Mouse (Mus musculus) heart, adult 9 months (tissue): Measurements from ENCODE around the gene Det1.

Source experiments
- DNase-seq, 2 experiments: peaks; one replicate each; pipeline ENCODE4 v3.0.0; 2022; ENCODE audit warnings: low spot score in 2 of 2

Det1 gene

GRCm38 (mm10) chr7:78782639-78783581 lies 64.2 kb downstream of the Det1 start, which contains the start of the genes Mrps11 and Mrpl46:
TSS of gene Mrps11 (plus strand) at chr7:78783119.
TSS of gene Mrpl46 (minus strand) at chr7:78783531.
- peak; percentile 76 to 83 for DNase-seq

- DNase-seq, result no peak
Measured at GRCm38 (mm10) chr7:78778741-78779140, 68.3 kb downstream of the Det1 start.
